Mouse (Mus musculus) c-Kit-negative CD71-positive TER-119-positive erythroid progenitor cells, embryonic 14.5 days (primary cell): ENCODE data around the gene Lrrtm1.

Source experiments
- DNase-seq: peaks from one replicate; pipeline ENCODE4 v3.0.0-alpha.2; 2013; ENCODE audit warnings: low read depth, low spot score

Gene Lrrtm1

GRCm38 (mm10) chr6:77242601-77243406 is at the start of gene Lrrtm1:
Gene Lrrtm1, plus strand, starts transcription at chr6:77242689.
- DNase-seq = no peak

- no peak for DNase-seq
These were observed 45.8 kb upstream of the Lrrtm1 start for GRCm38 (mm10) chr6:77196650-77197049.

DNA sequence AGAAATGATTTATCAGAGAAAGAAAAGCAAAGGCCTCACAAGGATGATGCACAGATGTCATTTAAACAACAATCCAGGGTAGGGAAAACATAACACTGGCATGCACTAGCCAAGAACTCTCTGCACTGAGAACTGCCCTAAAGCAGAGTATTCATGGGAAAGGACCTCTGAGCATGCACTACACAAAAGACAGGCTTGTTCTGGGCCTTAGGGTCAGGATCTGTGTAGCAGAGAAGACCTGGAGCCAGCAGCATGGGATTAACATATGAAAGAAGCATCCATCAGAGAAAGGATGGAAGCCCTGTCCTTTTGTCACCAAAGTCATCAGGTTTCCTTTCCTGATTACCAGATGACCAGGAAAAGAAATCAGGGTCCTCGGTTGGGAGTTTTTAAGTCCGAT is 43.1 kb upstream of the Lrrtm1 start:
- no peak for DNase-seq

DNA sequence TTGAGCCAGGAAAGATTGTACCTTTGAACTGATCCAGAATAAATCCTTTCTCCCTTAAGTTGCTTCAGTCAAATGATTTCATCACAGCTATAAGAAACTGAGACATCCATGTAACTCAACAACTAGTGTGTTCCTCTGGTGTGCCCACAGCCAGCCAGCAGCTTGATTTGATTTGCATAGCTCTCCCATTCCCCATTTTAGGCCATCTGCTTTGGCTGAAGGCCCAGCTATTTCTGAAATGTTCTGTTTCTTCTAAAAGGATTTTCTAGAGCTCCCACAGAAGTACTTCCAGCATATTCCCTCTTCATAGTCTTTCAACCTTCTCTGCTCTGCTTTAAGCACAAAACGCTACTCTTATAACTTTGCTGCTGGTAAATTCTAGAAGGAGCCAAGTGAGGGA is 33.3 kb upstream of the Lrrtm1 start:
- no peak for DNase-seq

GRCm38 (mm10) chr6:77209929-77210328 is 32.6 kb upstream of the Lrrtm1 start:
- no peak for DNase-seq

DNA sequence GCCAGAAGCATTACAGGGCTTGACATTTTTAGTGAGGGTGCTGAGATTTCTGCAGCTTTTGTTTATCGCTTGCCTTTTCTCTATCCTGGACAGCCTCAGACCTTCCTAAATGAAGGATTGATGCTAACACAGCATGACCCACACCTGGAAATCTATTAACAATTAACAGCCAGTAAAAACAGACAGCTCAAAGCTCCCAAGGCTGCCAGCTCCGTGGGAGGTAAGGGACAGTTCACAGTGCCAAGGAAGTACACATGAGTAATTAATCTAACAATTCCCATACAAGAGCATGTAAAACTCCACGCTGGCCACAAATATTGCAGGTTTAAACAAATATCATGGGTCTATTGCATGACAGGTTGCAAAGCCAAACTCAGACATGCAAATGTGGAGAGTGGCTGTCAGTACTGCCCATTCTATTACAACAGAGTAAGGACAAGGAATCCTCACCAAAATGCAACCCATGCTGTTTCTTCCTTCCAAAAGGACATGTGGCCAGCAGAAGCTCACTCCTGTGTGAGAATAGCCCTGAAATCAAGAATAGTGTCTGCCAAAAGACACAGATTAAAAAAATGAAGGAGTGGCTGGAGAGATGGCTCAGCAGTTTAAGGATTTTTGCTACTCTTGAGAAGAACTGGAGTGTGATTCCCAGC is 28.6 kb upstream of the Lrrtm1 start:
- no peak for DNase-seq

DNA sequence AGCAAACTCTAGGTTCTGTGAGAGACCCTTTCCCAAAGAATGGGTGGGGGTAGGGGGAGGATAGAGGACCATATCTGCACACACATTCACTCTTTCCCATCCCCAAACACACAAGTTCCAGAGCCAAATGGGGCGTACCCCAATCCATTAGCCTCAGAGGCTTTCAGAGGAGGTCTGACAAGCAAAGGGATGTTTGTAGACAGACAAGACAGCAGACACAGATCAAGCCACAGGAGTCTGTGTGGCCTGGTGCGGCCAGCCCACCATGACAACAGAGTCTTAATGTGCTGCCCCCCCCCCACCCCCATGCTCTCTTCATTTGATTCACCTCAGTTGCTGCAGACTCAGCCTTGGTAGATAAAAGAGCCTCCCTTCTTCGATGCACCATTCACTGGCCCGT is 27.2 kb upstream of the Lrrtm1 start:
- no peak for DNase-seq

DNA sequence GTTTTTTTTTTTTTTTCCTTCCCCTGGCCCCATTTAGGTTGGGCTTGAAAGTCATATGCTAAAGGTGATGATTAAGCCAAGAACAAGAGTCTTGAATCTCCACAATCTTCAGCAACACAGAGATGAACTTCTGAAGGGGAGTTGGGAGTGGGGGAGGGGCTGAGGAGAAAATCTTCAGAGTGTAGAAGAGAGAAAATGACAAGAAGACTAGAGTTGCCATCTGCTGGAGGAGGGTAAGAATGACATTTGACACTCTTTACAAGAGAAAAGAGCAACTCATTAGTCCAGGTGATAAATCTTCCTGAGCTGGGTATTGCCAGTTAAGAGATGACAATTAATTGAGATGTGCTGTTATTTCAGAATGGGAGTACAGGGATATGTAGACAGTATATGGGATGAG is 23.6 kb upstream of the Lrrtm1 start:
- no peak for DNase-seq

DNA sequence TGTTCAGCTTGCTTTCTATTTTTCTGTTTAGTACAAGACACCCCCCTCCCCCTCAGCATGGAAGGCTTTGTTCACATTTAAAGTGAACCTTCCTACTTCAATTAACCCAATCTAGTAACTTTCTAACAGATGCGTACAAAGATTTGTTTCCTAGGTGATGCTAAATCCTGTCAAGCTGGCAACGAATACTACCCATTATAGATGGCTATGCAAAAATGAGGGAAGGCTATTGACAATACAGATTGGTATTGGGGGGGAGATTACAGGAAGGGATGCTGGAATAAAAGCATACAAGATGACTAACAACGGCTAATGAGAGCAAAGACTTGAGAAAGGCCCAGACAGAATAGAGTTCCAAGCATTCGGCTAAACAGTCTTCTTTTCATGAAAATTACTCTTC is 21.7 kb upstream of the Lrrtm1 start:
- no peak for DNase-seq

DNA sequence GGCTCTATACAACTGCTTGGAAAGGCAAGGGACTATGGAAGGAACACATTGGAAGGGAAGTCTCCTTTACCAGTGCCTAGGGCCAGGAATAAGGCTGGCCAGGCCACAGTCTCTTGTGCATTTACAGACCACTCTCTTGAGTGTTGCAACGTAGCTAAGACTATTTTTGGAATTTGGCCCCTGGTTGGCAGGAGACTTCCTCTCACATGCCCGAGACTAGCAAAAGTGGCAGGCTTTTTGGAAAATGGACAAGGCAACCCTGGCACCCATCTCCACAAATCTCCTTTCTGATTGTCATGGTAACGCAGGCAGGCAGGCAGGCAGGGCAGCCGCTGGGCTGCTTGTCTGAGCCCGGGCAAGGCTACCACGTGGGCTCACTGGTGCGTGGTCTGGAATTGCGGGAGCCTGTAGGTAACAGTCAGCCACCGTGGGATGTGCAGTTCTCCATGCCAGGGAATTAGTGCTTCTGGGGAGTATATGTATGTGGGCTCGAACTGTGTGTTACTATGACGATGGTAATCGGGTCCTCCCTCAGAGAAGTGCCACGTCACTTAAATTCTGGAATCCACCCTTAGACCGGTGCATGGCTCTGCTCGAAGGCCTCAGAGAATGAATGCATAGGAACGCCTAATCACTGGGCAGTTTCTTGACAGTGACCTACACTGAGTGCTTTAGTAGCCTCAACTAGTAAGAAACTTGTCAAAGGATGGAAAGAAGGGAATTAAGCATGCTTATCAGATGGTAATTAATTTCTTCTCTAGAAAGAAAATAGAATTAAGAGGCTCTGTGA is 19.4 kb upstream of the Lrrtm1 start:
- DNase-seq = no peak

GRCm38 (mm10) chr6:77240426-77240825 is 2.1 kb upstream of the Lrrtm1 start:
- DNase-seq = no peak

- DNase-seq = no peak
These were observed 1.2 kb downstream of the Lrrtm1 start for GRCm38 (mm10) chr6:77243541-77244231.

DNA sequence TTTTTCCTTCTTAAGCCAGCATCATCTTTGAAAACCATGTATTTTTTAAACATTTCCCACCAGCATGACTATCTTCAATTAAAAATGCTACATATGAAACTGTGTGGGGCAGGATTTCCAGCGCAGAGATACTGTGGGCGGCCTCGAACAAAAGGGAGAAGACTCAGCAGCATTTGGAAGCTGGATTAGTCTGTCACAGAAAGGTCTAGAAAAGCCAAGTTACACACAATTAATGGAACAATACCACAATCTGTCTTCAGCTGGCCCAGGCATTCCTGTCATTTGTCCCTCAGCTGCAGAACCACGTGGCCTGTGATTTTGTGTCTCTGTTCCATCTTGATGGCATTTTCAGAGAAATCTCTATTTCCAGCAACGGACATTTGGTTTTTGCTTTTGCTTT is 11.0 kb downstream of the Lrrtm1 start:
- no peak for DNase-seq

DNA sequence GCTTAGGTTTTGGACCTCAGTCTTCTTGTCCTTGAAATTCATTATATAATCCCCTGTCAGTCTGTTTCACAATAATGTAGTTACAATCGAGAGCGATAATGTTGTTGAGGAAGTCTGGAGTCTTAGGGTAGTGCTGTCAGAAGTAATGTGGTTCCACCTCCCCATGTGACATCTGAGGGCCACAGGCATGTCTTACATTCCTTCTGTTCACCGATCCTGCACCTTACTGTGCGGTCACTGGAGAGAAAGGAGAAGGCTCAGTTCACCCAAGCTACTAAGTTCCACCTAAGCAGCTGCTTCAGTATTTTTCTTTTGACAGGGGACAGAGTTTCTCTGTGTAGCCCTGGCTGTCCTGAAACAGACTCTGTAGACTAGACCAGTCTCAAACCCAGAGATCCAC is 13.9 kb downstream of the Lrrtm1 start:
- DNase-seq = no peak

DNA sequence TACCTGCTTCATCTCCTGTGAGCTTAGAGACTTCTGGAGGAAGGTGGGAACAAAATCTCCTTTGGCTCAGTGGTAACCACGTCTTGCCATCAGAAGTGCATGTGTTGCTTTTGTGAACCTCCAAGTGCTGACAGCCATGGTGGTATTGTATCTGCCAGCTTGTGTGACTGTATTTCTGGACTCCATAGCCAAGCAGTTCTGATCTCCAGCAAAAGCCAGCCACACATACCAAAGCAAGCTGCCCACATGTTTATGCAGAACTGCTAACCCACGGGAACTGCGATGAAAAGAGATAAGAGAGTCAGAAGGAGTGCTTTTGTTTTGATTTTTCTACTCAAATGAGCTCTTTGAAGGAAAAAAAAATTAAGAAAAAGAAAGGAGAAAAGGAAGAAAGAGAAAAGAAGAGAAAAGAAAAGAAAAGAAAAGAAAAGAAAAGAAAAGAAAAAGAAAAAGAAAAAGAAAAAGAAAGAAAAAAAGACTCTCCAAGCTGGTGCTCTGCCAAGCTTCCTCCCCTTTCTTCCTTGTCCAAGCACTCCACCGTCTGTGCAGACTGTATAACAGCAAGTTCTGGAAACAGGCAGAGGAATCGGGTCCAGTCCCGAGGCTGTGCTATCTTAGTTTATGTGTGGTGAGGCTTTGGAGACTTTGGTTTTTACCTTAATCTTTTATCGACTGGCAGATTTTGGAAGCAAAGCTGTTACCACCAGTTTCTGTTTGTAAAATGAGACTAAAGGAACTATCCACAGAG is 15.0 kb downstream of the Lrrtm1 start:
- no peak for DNase-seq

- no peak for DNase-seq
These were observed 22.7 kb downstream of the Lrrtm1 start for GRCm38 (mm10) chr6:77265163-77265562.

GRCm38 (mm10) chr6:77278794-77279193 is 36.3 kb downstream of the Lrrtm1 start:
- no peak for DNase-seq

GRCm38 (mm10) chr6:77286317-77286716 is 43.8 kb downstream of the Lrrtm1 start:
- DNase-seq = no peak

DNA sequence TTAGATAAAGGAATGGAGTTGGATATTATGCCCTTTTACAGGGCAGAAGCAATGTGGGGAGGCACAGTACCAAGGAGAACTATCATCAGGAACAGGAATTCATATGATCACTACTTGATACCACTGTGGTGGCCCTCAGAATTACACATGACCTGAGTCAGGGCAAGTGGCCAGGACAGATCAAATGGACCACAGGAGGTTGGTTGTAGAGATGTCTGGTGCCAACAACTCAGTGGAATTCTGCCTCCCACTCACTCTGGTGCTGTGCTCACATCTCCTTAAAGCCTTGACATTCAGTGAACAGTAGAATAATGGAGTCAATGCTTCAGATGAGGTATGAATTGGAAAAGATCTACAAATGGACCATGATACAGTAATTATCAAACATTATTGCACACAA is 45.9 kb downstream of the Lrrtm1 start:
- DNase-seq = no peak

GRCm38 (mm10) chr6:77291415-77291814 is 48.9 kb downstream of the Lrrtm1 start:
- no peak for DNase-seq

GRCm38 (mm10) chr6:77301305-77301704 is 58.8 kb downstream of the Lrrtm1 start:
- DNase-seq = no peak
